Mouse (Mus musculus): Measurements from ENCODE around the gene Qrich1. TPM values are rescaled to one million over a fixed set of nuclear protein-coding genes. Genes with fewer than 3 reads are reported as not detected.

The Qrich1 gene
- total and polyA plus RNA-seq, 2 experiments from 2014 or later = 109 to 240 TPM

- no peaks in the 10 kb centered on the region; the same call in 1 of the 2 replicates for H3K36me3 ChIP-seq (ENCODE audit: insufficient read depth, low read length)
- WGBS = 96% methylated on average over 15 of the region's 15 CpGs
- H3K27ac ChIP-seq (ENCODE audit: low read depth, low read length) = no peak overlapping the region
- no peaks in the 10 kb centered on the region for H3K9me3 ChIP-seq (ENCODE audit: low read length)
- no peak overlapping the region for H3K4me2 ChIP-seq (ENCODE audit: low read depth, low read length, poor library complexity, severe bottlenecking)
- DNase-seq (ENCODE audit: low spot score) (no peak), ATAC-seq (ENCODE audit: low FRiP score) (no peak)
- H3K9ac ChIP-seq (replicated peaks; ENCODE audit: low read length, poor library complexity, severe bottlenecking) = no peak overlapping the region
- no peak for TF ChIP-seq CTCF (IDR thresholded peaks at IDR 0.05)
- no peak overlapping the region for H3K4me3 ChIP-seq (ENCODE audit: low read depth, low read length)
- H3K27me3 ChIP-seq (ENCODE audit: insufficient read depth, low read length) = no peaks in the 10 kb centered on the region
- H3K4me1 ChIP-seq (ENCODE audit: insufficient read depth, low read length) = peaks cover 11% of the 10 kb centered on the region; the same call in 1 of the 2 replicates
These were observed 32.6 kb upstream of the Qrich1 start for GRCm38 (mm10) chr9:108484021-108484420.

GRCm38 (mm10) chr9:108485301-108485875, 31.2 kb upstream of the Qrich1 start:
- 0 out of 2 replicates have a peak, but pooled peaks cover 3% of the 10 kb centered on the region for H3K4me1 ChIP-seq (ENCODE audit: insufficient read depth, low read length)
- no peak overlapping the region for H3K9ac ChIP-seq (replicated peaks; ENCODE audit: low read length, poor library complexity, severe bottlenecking)
- no peak for DNase-seq (ENCODE audit: low spot score)
- TF ChIP-seq CTCF (IDR thresholded peaks at IDR 0.05) = no peak
- WGBS = 97% methylated on average over 19 of the region's 19 CpGs
- no peak overlapping the region for H3K4me3 ChIP-seq (ENCODE audit: low read depth, low read length)
- ATAC-seq (ENCODE audit: low FRiP score) = no peak
- no peak overlapping the region for H3K4me2 ChIP-seq (ENCODE audit: low read depth, low read length, poor library complexity, severe bottlenecking)
- no peak overlapping the region for H3K27ac ChIP-seq (ENCODE audit: low read depth, low read length)
- H3K36me3 ChIP-seq (ENCODE audit: insufficient read depth, low read length) = no peaks in the 10 kb centered on the region; the same call in 1 of the 2 replicates
- H3K27me3 ChIP-seq (ENCODE audit: insufficient read depth, low read length) = no peaks in the 10 kb centered on the region
- H3K9me3 ChIP-seq (ENCODE audit: low read length) = no peaks in the 10 kb centered on the region

GRCm38 (mm10) chr9:108486973-108487530, 29.6 kb upstream of the Qrich1 start:
- no peaks in the 10 kb centered on the region for H3K9me3 ChIP-seq (ENCODE audit: low read length)
- WGBS = 96% methylated on average over 8 of the region's 8 CpGs

GRCm38 (mm10) chr9:108488403-108488802, 28.2 kb upstream of the Qrich1 start:
- no peaks in the 10 kb centered on the region for H3K27me3 ChIP-seq (ENCODE audit: insufficient read depth, low read length)
- H3K27ac ChIP-seq (ENCODE audit: low read depth, low read length) = no peak overlapping the region
- H3K9ac ChIP-seq (replicated peaks; ENCODE audit: low read length, poor library complexity, severe bottlenecking) = no peak overlapping the region
- ATAC-seq (ENCODE audit: low FRiP score) (no peak), DNase-seq (ENCODE audit: low spot score) (no peak)
- peaks cover 10% of the 10 kb centered on the region for H3K36me3 ChIP-seq (ENCODE audit: insufficient read depth, low read length)
- no peak overlapping the region for H3K4me3 ChIP-seq (ENCODE audit: low read depth, low read length)
- H3K9me3 ChIP-seq (ENCODE audit: low read length) = no peaks in the 10 kb centered on the region
- no peak overlapping the region for H3K4me2 ChIP-seq (ENCODE audit: low read depth, low read length, poor library complexity, severe bottlenecking)
- 90% methylated on average over 17 of the region's 17 CpGs for WGBS
- H3K4me1 ChIP-seq (ENCODE audit: insufficient read depth, low read length) = 0 out of 2 replicates have a peak, but pooled peaks cover 9% of the 10 kb centered on the region
- TF ChIP-seq CTCF (IDR thresholded peaks at IDR 0.05) = no peak

More at GRCm38 (mm10) chr9:108486973-108487530, 29.6 kb upstream of the Qrich1 start:
- no peak overlapping the region for H3K4me2 ChIP-seq (ENCODE audit: low read depth, low read length, poor library complexity, severe bottlenecking)
- H3K4me1 ChIP-seq (ENCODE audit: insufficient read depth, low read length) = 0 out of 2 replicates have a peak, but pooled peaks cover 8% of the 10 kb centered on the region
- no peak for TF ChIP-seq CTCF (IDR thresholded peaks at IDR 0.05)
- H3K4me3 ChIP-seq (ENCODE audit: low read depth, low read length) = no peak overlapping the region
- ATAC-seq (ENCODE audit: low FRiP score) (no peak), DNase-seq (ENCODE audit: low spot score) (no peak)
- H3K36me3 ChIP-seq (ENCODE audit: insufficient read depth, low read length) = no peaks in the 10 kb centered on the region; the same call in 1 of the 2 replicates
- H3K27me3 ChIP-seq (ENCODE audit: insufficient read depth, low read length) = no peaks in the 10 kb centered on the region
- H3K27ac ChIP-seq (ENCODE audit: low read depth, low read length) = no peak overlapping the region
- no peak overlapping the region for H3K9ac ChIP-seq (replicated peaks; ENCODE audit: low read length, poor library complexity, severe bottlenecking)

GRCm38 (mm10) chr9:108489215-108489614, 27.4 kb upstream of the Qrich1 start:
- no peak for DNase-seq (ENCODE audit: low spot score)
- 98% methylated on average over 20 of the region's 20 CpGs for WGBS
- no peak overlapping the region for H3K27ac ChIP-seq (ENCODE audit: low read depth, low read length)

More at GRCm38 (mm10) chr9:108489215-108489614, 27.4 kb upstream of the Qrich1 start:
- Histone ChIP-seq H3K4me1 (ENCODE audit: insufficient read depth, low read length) (0 out of 2 replicates have a peak, but pooled peaks cover 9% of the 10 kb centered on the region), H3K9ac (replicated peaks; ENCODE audit: low read length, poor library complexity, severe bottlenecking) (no peak overlapping the region), H3K4me2 (ENCODE audit: low read depth, low read length, poor library complexity, severe bottlenecking) (no peak overlapping the region), H3K27me3 (ENCODE audit: insufficient read depth, low read length) (no peaks in the 10 kb centered on the region), H3K9me3 (ENCODE audit: low read length) (no peaks in the 10 kb centered on the region), H3K36me3 (ENCODE audit: insufficient read depth, low read length) (peaks cover 18% of the 10 kb centered on the region), H3K4me3 (ENCODE audit: low read depth, low read length) (no peak overlapping the region)
- no peak for ATAC-seq (ENCODE audit: low FRiP score)
- TF ChIP-seq CTCF (IDR thresholded peaks at IDR 0.05) = no peak

All from midbrain, postnatal 0 days (tissue).